Mouse (Mus musculus): ENCODE results near the gene Flrt2.
"Not testable (repeated sequence)": the region's sequence is repeated elsewhere in the genome, so short reads cannot be mapped to it uniquely, and the experiment has no call there.

Flrt2 gene

GRCm38 (mm10) chr12:95691961-95692767, at the start of gene Flrt2:
Gene Flrt2 (plus strand): TSS chr12:95692226.
- peak in 1 of 2 experiments; percentile 58 for DNase-seq (ENCODE audit: low spot score in 2 of 2)

- DNase-seq (ENCODE audit: low spot score in 2 of 2), result no peak
Measured at GRCm38 (mm10) chr12:95642226-95642625, 49.8 kb upstream of the Flrt2 start.

DNA sequence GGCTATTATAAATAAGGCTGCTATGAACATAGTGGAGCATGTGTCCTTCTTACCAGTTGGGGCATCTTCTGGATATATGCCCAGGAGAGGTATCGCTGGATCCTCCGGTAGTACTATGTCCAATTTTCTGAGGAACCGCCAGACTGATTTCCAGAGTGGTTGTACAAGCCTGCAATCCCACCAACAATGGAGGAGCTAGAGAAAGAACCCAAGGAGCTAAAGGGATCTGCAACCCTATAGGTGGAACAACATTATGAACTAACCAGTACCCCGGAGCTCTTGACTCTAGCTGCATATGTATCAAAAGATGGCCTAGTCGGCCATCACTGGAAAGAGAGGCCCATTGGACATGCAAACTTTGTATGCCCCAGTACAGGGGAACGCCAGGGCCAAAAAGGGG, 44.8 kb upstream of the Flrt2 start:
- not testable (repeated sequence) for DNase-seq (ENCODE audit: low spot score in 2 of 2)

DNA sequence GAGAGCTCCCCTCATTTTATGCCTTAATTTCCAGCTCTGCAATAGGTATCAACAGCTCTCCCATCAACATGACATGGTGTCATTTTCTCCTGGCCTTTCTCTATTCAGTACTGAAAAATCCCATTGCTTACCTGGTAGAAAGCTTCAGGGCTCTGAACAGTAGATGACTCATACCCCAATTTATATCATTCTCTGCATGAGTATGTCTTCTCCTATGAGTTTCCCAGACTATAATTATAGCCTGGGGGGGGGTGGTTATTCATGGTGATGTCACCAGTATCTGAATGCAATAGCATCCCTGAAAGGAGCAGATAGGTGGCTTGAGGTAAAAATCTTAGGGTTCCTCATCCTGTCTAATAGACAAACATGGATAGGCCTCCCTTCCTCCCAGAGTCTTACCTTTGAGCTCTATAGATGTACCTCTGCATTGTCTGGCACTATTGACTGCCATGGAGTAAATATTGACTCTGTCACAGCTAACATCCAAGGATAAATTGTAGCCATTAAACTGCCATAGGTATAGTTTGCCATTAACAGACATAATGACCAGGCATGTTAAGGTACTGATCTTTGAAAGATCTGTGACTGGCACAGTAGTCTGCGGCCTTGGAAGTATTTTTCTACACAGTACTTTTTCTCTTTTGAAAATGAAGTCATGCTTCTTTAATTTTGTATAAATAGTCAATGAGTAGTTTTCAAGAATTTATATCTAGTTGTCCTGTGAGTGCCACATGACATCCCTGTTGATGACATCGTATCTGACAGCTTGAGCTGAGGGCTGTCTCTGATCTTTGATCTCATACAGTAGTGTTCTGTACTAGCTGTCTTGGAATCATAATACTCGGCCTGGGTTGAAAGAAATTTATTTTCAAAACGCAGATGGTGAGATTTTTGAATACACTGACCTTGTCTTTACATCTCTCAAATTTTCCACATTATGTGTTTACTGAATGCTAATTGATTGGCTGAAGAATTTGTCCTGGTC, 39.6 kb upstream of the Flrt2 start:
- no peak for DNase-seq (ENCODE audit: low spot score in 2 of 2)

- DNase-seq (ENCODE audit: low spot score in 2 of 2), result no peak
Measured at GRCm38 (mm10) chr12:95656594-95656993, 35.4 kb upstream of the Flrt2 start.

GRCm38 (mm10) chr12:95667296-95667695, 24.7 kb upstream of the Flrt2 start:
- no peak for DNase-seq (ENCODE audit: low spot score in 2 of 2)

GRCm38 (mm10) chr12:95675711-95676110, 16.3 kb upstream of the Flrt2 start:
- no peak for DNase-seq (ENCODE audit: low spot score in 2 of 2)

DNA sequence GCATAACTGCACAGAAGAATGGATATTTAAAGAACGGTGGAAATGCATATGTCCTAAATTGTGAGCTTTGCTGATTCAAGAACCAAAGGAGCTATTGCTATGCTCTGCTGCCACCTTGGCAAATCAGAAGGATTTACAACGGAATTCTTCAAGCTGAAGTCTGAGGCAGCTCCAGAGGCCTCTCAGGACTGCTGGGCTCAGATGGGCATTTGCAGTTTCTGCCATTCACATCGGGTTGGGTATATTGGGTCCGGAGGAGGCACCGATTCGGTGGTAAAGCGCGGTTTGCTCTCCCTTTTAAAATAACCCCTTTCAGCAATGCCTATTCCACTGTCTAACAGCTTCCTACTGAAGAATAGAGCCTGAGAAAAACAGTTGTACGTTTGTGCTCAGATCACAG, 1.2 kb upstream of the Flrt2 start:
- peak in 1 of 2 experiments; percentile 36 for DNase-seq (ENCODE audit: low spot score in 2 of 2)

DNA sequence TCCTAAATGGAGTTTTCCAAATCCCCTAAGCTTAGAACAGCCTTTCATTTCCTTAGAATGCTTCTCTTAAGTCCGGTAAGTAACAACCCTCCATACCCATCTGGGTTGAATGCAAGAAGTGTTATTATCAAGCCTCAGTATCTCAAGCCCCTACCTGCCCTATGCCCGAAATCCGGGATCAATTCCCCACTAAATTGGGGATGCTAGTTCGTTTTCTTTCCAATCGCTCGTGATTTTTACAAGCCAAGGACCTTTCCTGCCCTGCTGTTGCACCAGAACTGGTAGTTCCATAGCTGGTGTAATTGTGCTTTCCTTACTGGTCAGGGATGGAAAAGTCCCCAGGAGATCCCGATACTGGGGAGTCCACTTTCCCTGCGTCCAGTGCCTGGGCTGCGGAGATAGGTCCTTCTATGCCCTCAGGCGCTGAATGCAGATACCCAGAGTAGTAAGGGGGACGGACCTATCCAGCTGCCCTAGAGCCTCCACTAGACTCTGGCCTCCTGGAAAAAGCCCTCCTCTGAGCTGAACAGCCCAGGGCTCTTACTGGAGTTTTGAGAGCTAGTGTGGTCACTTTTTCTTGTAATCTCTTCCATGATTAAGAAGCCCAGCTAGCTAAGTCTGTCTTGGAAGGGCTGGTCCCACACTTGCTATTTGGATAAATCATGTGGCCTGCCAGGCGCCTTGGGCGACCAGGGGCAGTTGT, 1.1 kb downstream of the Flrt2 start:
- DNase-seq (ENCODE audit: low spot score in 2 of 2), result no peak

- DNase-seq (ENCODE audit: low spot score in 2 of 2), result peak in 1 of 2 experiments; percentile 26
Measured at GRCm38 (mm10) chr12:95693651-95694471, 1.8 kb downstream of the Flrt2 start.

GRCm38 (mm10) chr12:95694507-95694906, 2.5 kb downstream of the Flrt2 start:
- DNase-seq (ENCODE audit: low spot score in 2 of 2), result no peak

DNA sequence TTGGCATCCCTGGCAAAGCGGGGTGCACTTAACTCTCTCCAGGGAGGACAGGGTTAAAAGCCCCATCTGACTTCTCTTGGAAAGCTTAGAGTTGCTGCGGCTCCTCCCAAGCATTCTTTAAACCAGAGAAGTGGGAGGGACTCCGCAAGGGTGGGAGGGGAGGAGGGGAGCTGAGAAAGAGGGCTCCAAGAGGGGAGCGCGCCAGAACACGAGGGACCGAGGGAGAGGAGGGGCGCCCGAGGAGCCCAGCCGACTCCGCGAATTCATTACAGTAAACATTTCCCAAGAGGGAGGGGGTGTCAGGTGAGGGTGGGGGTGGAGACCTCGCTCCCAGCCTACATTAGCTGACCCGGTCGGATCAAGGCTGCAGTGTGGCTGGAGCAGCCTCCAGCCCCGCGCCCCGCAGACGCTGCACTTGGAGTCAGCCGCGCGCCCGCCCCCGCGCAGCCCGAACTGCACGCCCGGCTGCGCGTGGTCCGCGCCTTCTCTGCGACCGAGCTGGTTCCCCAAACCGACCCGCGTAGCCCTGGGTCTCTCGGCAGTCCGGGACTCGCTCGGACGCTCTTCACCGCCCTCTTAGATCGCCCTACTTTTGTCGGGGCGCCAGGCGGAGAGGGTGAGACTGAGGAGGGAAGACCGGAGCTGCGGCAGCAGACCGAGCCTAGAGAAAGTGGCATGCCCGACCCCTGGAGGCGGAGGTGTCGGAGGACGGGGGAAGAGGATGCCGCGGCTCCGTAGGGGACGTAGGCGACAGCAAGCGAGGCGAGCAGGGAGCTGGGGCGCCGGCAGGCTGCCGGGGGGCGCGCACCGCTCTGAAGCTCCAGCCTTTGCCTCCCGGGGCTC, 3.2 kb downstream of the Flrt2 start:
- peak; percentile 39 to 74 for DNase-seq (ENCODE audit: low spot score in 2 of 2)

GRCm38 (mm10) chr12:95695834-95696521, 4.0 kb downstream of the Flrt2 start:
- peak in 1 of 2 experiments; percentile 27 for DNase-seq (ENCODE audit: low spot score in 2 of 2)

DNA sequence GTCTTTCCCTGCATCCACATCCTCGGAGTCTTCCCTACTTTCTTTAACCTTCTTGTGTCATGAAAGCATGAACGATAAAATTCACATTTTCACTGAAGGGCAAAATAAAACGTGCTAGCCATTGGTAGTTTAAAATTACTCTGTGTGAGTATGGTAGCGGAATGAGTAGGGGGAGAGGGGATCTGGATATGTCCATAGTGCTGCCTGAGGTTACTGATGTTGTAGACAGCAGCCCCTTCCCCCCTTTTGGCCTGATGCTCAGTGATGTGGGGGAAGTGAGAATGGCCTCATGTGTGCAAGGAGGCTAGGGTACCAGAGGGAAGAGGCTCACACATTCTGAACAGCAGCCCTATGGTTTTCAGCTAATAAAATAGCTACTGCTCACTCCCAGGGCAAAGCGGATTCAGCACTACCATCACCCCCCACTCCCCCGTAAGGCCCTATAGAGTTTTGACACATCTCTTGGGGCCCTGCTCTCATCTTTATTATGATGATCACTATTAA, 4.5 kb downstream of the Flrt2 start:
- no peak for DNase-seq (ENCODE audit: low spot score in 2 of 2)

- no peak for DNase-seq (ENCODE audit: low spot score in 2 of 2)
Measured at GRCm38 (mm10) chr12:95698556-95698955, 6.5 kb downstream of the Flrt2 start.

DNA sequence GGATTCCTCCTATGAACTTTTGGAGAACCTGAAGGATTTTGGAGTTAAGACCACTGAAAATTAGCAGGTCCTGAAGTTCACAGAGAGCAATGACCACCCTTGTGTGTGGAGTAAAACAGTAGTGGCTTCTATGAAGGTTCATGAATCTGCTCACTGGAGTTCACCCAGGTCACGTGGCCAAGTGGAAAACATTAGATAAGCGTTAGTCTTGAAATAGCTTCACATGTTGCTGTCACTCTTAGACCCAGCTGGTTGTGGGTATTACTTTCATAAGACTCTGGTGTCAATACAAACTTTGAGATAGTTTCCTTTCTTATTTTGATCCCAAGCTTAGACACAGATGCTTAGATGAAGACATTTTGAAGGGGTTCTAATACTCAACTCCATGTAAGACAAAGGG, 8.7 kb downstream of the Flrt2 start:
- DNase-seq (ENCODE audit: low spot score in 2 of 2), result no peak

DNA sequence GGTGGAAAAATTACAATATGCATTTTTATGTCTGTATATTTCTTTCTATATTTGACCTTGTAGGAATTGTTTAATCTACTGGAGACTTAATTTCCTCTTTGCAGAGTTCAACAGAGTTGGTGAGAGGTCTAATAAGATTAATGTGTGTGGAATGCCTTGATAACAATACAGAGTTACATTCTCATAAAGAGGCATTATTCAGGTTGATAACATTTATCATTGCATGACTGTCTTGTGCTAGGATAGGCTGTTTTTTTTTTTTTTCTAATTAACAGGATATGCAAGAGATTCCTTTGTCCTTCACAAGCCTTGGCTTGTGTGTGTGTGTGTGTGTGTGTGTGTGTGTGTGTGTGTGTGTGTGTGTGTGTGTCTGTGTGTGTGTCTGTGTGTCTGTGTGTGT, 9.6 kb downstream of the Flrt2 start:
- no peak for DNase-seq (ENCODE audit: low spot score in 2 of 2)

GRCm38 (mm10) chr12:95705006-95705405, 13.0 kb downstream of the Flrt2 start:
- DNase-seq (ENCODE audit: low spot score in 2 of 2), result no peak

- DNase-seq (ENCODE audit: low spot score in 2 of 2), result no peak
Measured at GRCm38 (mm10) chr12:95723265-95723664, 31.2 kb downstream of the Flrt2 start.
